Mouse (Mus musculus): ENCODE data around the gene Aspscr1. TPM values are rescaled to one million over a fixed set of nuclear protein-coding genes. Genes with fewer than 3 reads are reported as not detected.
A peak's percentile ranks its signal among the peaks of the same experiment; 100 is the strongest.

Gene Aspscr1
- polyA plus RNA-seq (2014; fragmentation: Nextera tagmentation; extraction: Ambion mirVana) = 129 and 133 TPM in 2 replicates

DNA sequence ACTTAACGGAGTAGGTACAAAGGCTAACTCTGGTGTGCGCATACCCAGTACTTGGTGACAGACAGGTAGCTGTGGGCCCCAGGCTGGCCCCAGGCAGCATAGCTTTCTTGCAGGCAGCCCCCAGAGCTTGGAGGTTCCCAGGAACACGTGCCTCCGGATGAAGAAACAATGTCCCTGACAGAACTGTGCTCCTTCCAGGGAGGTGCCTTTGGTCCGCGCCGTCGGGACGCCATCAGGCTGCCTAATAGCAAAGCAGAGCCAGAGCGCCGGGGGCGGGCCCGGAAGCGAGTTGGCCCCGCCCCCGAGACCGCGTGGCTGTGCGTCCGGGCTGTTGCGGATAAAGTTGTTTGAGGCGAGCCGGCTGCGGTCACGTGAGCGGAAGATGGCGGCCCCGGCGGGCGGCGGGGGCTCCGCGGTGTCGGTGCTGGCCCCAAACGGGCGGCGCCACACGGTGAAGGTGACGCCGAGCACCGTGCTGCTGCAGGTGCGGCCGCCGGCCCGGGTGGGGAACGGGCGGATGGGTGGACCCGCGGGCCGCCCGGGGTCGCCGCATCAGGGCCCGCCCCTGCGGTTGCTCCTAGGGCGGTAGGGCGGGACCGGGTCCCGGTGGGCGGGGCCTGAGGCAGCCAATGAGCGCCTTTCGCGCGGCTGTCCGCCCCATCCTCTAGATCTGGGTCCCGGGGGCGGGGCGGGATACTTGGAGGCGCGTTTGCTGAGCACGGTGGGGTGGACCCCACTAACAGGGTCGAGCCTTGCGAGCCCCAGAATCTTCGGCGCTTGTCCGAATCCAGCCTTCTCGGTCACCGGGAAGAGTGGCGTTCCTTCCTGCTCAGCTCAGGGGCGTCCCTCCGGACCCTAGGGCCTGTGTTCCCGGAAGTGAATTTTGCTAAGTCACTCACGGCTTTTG is at the start of gene Aspscr1:
TSS of gene Aspscr1 (plus strand) at position 287 of the 907 bp plus-strand sequence.
- WGBS = 1% methylated on average over 83 of the region's 83 CpGs
- H3K4me3 ChIP-seq (ENCODE audit: low read depth, low read length) = peak within 1 kb of the TSS; percentile 76

GRCm38 (mm10) chr11:120623961-120624679 is 48.7 kb upstream of the Aspscr1 start:
- peaks cover 4% of the 10 kb centered on the region; the same call in 1 of the 2 replicates for H3K36me3 ChIP-seq (ENCODE audit: control insufficient read depth, insufficient read depth, low read length)
- H3K4me1 ChIP-seq (replicated peaks; ENCODE audit: control insufficient read depth, insufficient read depth, low read length) = no peaks in the 10 kb centered on the region; the same call in 1 of the 2 replicates
- peak overlapping the region; percentile 97 for H3K4me3 ChIP-seq (ENCODE audit: low read depth, low read length)
- H3K27me3 ChIP-seq (ENCODE audit: control insufficient read depth, insufficient read depth, low read length) = no peaks in the 10 kb centered on the region
- H3K9me3 ChIP-seq (ENCODE audit: control insufficient read depth, low read length) = no peaks in the 10 kb centered on the region
- WGBS = 14% methylated on average over 28 of the region's 30 CpGs
- peak overlapping the region; percentile 94 for H3K4me2 ChIP-seq (ENCODE audit: low read depth, low read length, severe bottlenecking)
- peak overlapping the region; percentile 63; the same call in 1 of the 2 replicates for H3K27ac ChIP-seq (ENCODE audit: low read depth, low read length)
- peak; percentile 72 for DNase-seq (ENCODE audit: low spot score)
- H3K9ac ChIP-seq (ENCODE audit: low read length) = peak overlapping the region; percentile 74
- ATAC-seq (replicated peaks; ENCODE audit: low FRiP score) = peak; percentile 70

More for the DNA sequence above, at the start of gene Aspscr1:
- DNase-seq (ENCODE audit: low spot score) = peak; percentile 97
- Histone ChIP-seq H3K4me1 (replicated peaks; ENCODE audit: control insufficient read depth, insufficient read depth, low read length) (peaks cover 3% of the 10 kb centered on the region; the same call in 1 of the 2 replicates), H3K4me2 (ENCODE audit: low read depth, low read length, severe bottlenecking) (peak within 1 kb of the TSS; percentile 56), H3K9ac (ENCODE audit: low read length) (peak within 1 kb of the TSS; percentile 83), H3K9me3 (ENCODE audit: control insufficient read depth, low read length) (no peaks in the 10 kb centered on the region), H3K27ac (ENCODE audit: low read depth, low read length) (peak within 1 kb of the TSS; percentile 68), H3K36me3 (ENCODE audit: control insufficient read depth, insufficient read depth, low read length) (no peaks in the 10 kb centered on the region), H3K27me3 (ENCODE audit: control insufficient read depth, insufficient read depth, low read length) (no peaks in the 10 kb centered on the region)
- peak; percentile 96 for ATAC-seq (replicated peaks; ENCODE audit: low FRiP score)

GRCm38 (mm10) chr11:120624680-120625111 is 48.1 kb upstream of the Aspscr1 start:
- H3K4me2 ChIP-seq (ENCODE audit: low read depth, low read length, severe bottlenecking) = peak overlapping the region; percentile 94
- peak overlapping the region; percentile 74 for H3K9ac ChIP-seq (ENCODE audit: low read length)
- peaks cover 8% of the 10 kb centered on the region; the same call in 1 of the 2 replicates for H3K36me3 ChIP-seq (ENCODE audit: control insufficient read depth, insufficient read depth, low read length)
- ATAC-seq (replicated peaks; ENCODE audit: low FRiP score) = peak; percentile 79
- peaks cover 2% of the 10 kb centered on the region; the same call in 1 of the 2 replicates for H3K4me1 ChIP-seq (replicated peaks; ENCODE audit: control insufficient read depth, insufficient read depth, low read length)
- WGBS = under 1% methylated on average over 51 of the region's 53 CpGs
- H3K4me3 ChIP-seq (ENCODE audit: low read depth, low read length) = peak overlapping the region; percentile 97
- peak overlapping the region; percentile 63 for H3K27ac ChIP-seq (ENCODE audit: low read depth, low read length)
- no peaks in the 10 kb centered on the region for H3K9me3 ChIP-seq (ENCODE audit: control insufficient read depth, low read length)
- peak; percentile 91 for DNase-seq (ENCODE audit: low spot score)
- no peaks in the 10 kb centered on the region for H3K27me3 ChIP-seq (ENCODE audit: control insufficient read depth, insufficient read depth, low read length)

DNA sequence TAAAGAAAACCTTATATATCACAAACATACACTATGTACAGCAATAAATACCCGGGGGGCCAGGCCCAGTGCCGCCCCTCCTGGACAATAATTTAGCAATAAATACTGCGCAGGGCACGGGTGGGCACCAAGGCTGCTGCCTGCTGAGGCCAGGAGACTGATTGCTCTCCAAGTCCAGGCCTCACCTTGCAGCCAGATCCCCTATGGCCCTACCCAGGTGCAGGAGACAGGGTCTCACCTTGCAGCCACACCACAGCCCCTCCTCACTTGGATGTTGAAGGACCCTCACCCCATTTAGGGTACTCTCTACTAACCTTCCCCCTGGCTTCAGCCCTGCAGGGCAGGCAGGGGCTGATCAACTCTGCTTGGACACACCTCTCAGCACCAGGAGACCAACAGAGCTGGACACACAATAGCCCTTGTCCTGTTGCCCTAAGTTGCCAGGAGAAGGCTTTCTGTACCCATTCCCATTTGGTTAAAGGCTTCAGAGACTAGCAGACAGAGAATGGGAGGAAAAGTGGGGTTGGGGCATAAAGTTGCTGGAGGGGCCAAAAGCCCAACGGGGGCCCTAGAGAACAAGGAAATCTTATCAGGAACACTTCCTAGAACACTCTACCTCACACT is 47.5 kb upstream of the Aspscr1 start, which contains the start of gene Sirt7:
TSS of gene Sirt7 (minus strand) at position 89 of the 624 bp plus-strand sequence.
- WGBS = 26% methylated on average over 5 of the region's 5 CpGs
- ATAC-seq (replicated peaks; ENCODE audit: low FRiP score) (peak; percentile 55), DNase-seq (ENCODE audit: low spot score) (peak; percentile 50)
- H3K4me1 ChIP-seq (replicated peaks; ENCODE audit: control insufficient read depth, insufficient read depth, low read length) = peaks cover 4% of the 10 kb centered on the region
- H3K36me3 ChIP-seq (ENCODE audit: control insufficient read depth, insufficient read depth, low read length) = peaks cover 8% of the 10 kb centered on the region; the same call in 1 of the 2 replicates
- H3K4me3 ChIP-seq (ENCODE audit: low read depth, low read length) = peak within 1 kb of the TSS; percentile 97
- peak within 1 kb of the TSS; percentile 94 for H3K4me2 ChIP-seq (ENCODE audit: low read depth, low read length, severe bottlenecking)
- no peaks in the 10 kb centered on the region for H3K27me3 ChIP-seq (ENCODE audit: control insufficient read depth, insufficient read depth, low read length)
- peak within 1 kb of the TSS; percentile 63 for H3K27ac ChIP-seq (ENCODE audit: low read depth, low read length)
- H3K9ac ChIP-seq (ENCODE audit: low read length) = peak within 1 kb of the TSS; percentile 74
- no peaks in the 10 kb centered on the region for H3K9me3 ChIP-seq (ENCODE audit: control insufficient read depth, low read length)

- WGBS = 89% methylated on average over 11 of the region's 11 CpGs
- ATAC-seq (replicated peaks; ENCODE audit: low FRiP score) (no peak), DNase-seq (ENCODE audit: low spot score) (no peak)
- peaks cover 14% of the 10 kb centered on the region for H3K4me1 ChIP-seq (replicated peaks; ENCODE audit: control insufficient read depth, insufficient read depth, low read length)
- no peaks in the 10 kb centered on the region; the same call in 1 of the 2 replicates for H3K27me3 ChIP-seq (ENCODE audit: control insufficient read depth, insufficient read depth, low read length)
- H3K27ac ChIP-seq (ENCODE audit: low read depth, low read length) = no peak overlapping the region
- no peak overlapping the region for H3K9ac ChIP-seq (ENCODE audit: low read length)
- H3K4me3 ChIP-seq (ENCODE audit: low read depth, low read length) = no peak overlapping the region
- H3K9me3 ChIP-seq (ENCODE audit: control insufficient read depth, low read length) = no peaks in the 10 kb centered on the region
- H3K4me2 ChIP-seq (ENCODE audit: low read depth, low read length, severe bottlenecking) = no peak overlapping the region
- H3K36me3 ChIP-seq (ENCODE audit: control insufficient read depth, insufficient read depth, low read length) = peaks cover 5% of the 10 kb centered on the region; the same call in 1 of the 2 replicates
Observed at GRCm38 (mm10) chr11:120626785-120627467, 45.8 kb upstream of the Aspscr1 start.

GRCm38 (mm10) chr11:120627468-120628300 is 45.1 kb upstream of the Aspscr1 start:
- Histone ChIP-seq H3K36me3 (ENCODE audit: control insufficient read depth, insufficient read depth, low read length) (peaks cover 5% of the 10 kb centered on the region; the same call in 1 of the 2 replicates), H3K4me1 (replicated peaks; ENCODE audit: control insufficient read depth, insufficient read depth, low read length) (peaks cover 18% of the 10 kb centered on the region), H3K27me3 (ENCODE audit: control insufficient read depth, insufficient read depth, low read length) (no peaks in the 10 kb centered on the region; the same call in 1 of the 2 replicates), H3K4me2 (ENCODE audit: low read depth, low read length, severe bottlenecking) (no peak overlapping the region), H3K27ac (ENCODE audit: low read depth, low read length) (no peak overlapping the region), H3K4me3 (ENCODE audit: low read depth, low read length) (no peak overlapping the region), H3K9me3 (ENCODE audit: control insufficient read depth, low read length) (no peaks in the 10 kb centered on the region), H3K9ac (ENCODE audit: low read length) (no peak overlapping the region)
- DNase-seq (ENCODE audit: low spot score) (no peak), ATAC-seq (replicated peaks; ENCODE audit: low FRiP score) (no peak)
- whole genome bisulfite sequencing = 84% methylated on average over 22 of the region's 22 CpGs

DNA sequence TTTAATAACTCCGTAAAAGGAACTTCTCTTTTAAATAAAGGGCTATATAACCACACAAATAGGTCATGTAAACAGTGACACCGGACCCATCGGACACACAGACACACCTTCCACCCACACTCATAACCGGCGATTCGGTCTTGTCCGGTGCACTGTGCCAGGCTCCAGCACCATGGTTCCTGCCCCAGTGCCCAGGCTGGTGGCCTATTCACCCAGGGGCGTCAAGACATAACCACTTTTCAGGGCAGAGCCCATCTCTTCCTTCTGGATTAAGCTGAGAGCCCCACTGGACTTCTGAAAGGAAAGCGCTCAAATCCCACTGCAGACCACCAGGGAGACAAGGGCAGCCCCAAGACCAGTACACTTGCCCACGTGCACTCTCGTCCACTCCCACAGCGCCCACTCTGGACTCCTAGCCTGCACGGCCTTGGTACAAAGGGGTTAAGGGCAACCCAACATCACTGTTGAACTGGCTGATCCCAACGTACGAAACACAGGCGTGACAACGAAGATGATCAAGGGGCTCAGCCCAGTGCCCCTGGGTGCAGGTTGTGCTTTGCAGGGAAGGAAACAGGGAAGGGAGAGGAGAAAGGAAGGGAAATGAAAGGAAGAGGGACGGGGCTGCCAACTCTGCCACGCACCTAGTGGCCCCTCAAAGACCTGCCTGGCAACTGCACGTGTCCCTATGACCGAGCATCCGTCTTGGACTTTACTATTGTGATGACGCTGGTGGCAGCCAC is 44.0 kb upstream of the Aspscr1 start:
- no peak overlapping the region for H3K27ac ChIP-seq (ENCODE audit: low read depth, low read length)
- no peak overlapping the region for H3K9ac ChIP-seq (ENCODE audit: low read length)
- peaks cover 19% of the 10 kb centered on the region for H3K4me1 ChIP-seq (replicated peaks; ENCODE audit: control insufficient read depth, insufficient read depth, low read length)
- no peaks in the 10 kb centered on the region; the same call in 1 of the 2 replicates for H3K27me3 ChIP-seq (ENCODE audit: control insufficient read depth, insufficient read depth, low read length)
- ATAC-seq (replicated peaks; ENCODE audit: low FRiP score) (no peak), DNase-seq (ENCODE audit: low spot score) (no peak)
- H3K4me2 ChIP-seq (ENCODE audit: low read depth, low read length, severe bottlenecking) = no peak overlapping the region
- peaks cover 5% of the 10 kb centered on the region; the same call in 1 of the 2 replicates for H3K36me3 ChIP-seq (ENCODE audit: control insufficient read depth, insufficient read depth, low read length)
- 96% methylated on average over 23 of the region's 23 CpGs for WGBS
- no peak overlapping the region for H3K4me3 ChIP-seq (ENCODE audit: low read depth, low read length)
- no peaks in the 10 kb centered on the region for H3K9me3 ChIP-seq (ENCODE audit: control insufficient read depth, low read length)

All from forebrain, embryonic 11.5 days (tissue).